Mouse (Mus musculus) testis, adult 2 months (tissue): ENCODE measurements at regions not wholly inside any gene's neighbourhood (a gene's known extent, or its start where the extent isn't known, plus 50 kb on each side); places are given as distances from the start of the nearest gene placed in this dataset.

Source experiments
- H3K27ac ChIP-seq: fragments of 200-500 bp; 2 replicates; pipeline ENCODE4 v1.5.1; 2012; ENCODE audit warnings: low read depth, low read length; ENCODE audit not compliant: control insufficient read depth, insufficient read depth
- H3K27me3 ChIP-seq: fragments of 200-500 bp; 2 replicates; pipeline ENCODE4 v1.6.1; 2012; ENCODE audit warnings: mild to moderate bottlenecking, low read length, moderate library complexity; ENCODE audit not compliant: control insufficient read depth, insufficient read depth
- H3K36me3 ChIP-seq: fragments of 200-500 bp; 2 replicates; pipeline ENCODE4 v1.6.1; 2012; ENCODE audit warnings: mild to moderate bottlenecking, low read length; ENCODE audit not compliant: control insufficient read depth, insufficient read depth
- H3K4me1 ChIP-seq: fragments of 200-500 bp; 2 replicates; pipeline ENCODE4 v1.6.1; 2012; ENCODE audit warnings: low read length; ENCODE audit not compliant: control insufficient read depth, insufficient read depth
- H3K4me3 ChIP-seq: fragments of 200-500 bp; 2 replicates; pipeline ENCODE4 v1.5.1; 2012; ENCODE audit warnings: low read depth, mild to moderate bottlenecking, low read length, moderate library complexity, mixed read lengths; ENCODE audit not compliant: control insufficient read depth
- CTCF ChIP-seq: fragments of 200-500 bp; IDR thresholded peaks from 2 replicates; pipeline ENCODE4 v1.5.1; 2012; ENCODE audit warnings: low read depth, mild to moderate bottlenecking, inconsistent platforms, low read length, moderate library complexity; ENCODE audit not compliant: control insufficient read depth, insufficient read depth, insufficient replicate concordance
- POLR2A ChIP-seq: fragments of 200-500 bp; IDR thresholded peaks from 2 replicates; pipeline ENCODE4 v1.6.1; 2012; ENCODE audit warnings: low read depth, mild to moderate bottlenecking, inconsistent platforms, low read length, moderate library complexity; ENCODE audit not compliant: control insufficient read depth

DNA sequence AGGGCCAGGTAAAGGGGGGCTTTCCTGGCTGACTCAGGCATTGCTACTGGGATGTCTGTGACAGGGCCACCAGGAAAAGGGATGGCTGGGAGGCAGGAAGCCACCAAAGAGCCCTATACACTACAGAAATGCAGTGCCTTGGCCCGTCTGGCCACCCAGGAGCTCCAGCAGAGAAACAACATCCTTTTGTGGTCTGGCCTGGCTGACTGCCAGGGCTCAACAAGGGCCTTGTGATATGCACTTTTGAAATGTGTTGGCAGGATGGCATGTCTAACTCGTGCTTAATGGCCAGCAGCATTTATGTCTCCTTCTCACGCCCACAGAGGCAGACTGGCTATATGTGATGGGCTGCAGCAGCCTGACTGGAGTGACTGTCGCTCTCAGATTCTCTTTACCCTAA lies 62.3 kb upstream of the Ctnnb1 start:
- Histone ChIP-seq H3K36me3 (no peaks in the 10 kb centered on the region), H3K27ac (no peak overlapping the region), H3K4me1 (no peaks in the 10 kb centered on the region; the same call in 1 of the 2 replicates), H3K27me3 (no peaks in the 10 kb centered on the region), H3K4me3 (no peak overlapping the region)
- TF ChIP-seq POLR2A (no peak), CTCF (no peak)

DNA sequence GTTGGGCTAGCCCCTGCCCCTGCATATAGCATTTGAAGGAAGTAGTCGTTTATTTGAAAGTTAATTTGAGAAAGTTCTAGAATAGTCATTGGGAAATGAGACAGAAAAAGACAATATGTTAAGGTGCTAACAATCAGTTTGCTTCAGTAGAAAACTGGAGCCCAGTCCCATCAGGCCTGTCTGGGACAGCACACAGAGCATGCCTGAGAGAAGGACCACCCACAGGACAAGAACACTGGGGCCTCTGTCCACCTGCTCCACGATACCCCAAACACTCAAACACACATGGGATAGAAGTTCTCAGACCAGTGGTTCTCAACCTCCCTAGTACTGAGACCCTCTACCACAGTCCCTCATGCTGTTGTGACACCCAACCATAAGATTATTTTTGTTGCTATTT lies 61.2 kb upstream of the Ctnnb1 start:
- H3K4me3 ChIP-seq: no peak overlapping the region
- no peaks in the 10 kb centered on the region; the same call in 1 of the 2 replicates for H3K4me1 ChIP-seq
- no peaks in the 10 kb centered on the region for H3K36me3 ChIP-seq
- H3K27me3 ChIP-seq: no peaks in the 10 kb centered on the region
- TF ChIP-seq CTCF: no peak
- no peak for TF ChIP-seq POLR2A
- H3K27ac ChIP-seq: no peak overlapping the region

DNA sequence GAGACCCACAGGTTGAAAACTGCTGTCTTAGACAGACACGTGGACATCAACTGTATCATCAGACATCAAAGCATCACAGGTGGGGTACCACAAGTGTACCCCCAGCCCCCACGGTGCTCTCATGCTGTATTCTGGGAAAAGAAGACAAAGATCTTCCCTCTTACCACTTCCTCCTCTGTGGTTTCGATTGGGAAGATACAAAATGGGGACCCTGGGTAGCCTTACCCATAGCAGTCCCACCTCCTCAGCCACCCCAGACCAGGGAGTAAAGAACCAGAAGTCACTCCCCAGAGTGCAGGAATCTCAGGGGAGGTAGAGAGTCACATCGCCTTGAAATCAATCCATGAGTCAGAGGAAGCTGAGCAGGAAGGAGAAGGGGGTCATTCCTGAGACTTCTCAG lies 60.7 kb upstream of the Ctnnb1 start:
- no peak overlapping the region for H3K27ac ChIP-seq
- H3K27me3 ChIP-seq: no peaks in the 10 kb centered on the region
- TF ChIP-seq POLR2A (no peak), CTCF (no peak)
- no peaks in the 10 kb centered on the region; the same call in 1 of the 2 replicates for H3K4me1 ChIP-seq
- no peaks in the 10 kb centered on the region for H3K36me3 ChIP-seq
- H3K4me3 ChIP-seq: no peak overlapping the region

DNA sequence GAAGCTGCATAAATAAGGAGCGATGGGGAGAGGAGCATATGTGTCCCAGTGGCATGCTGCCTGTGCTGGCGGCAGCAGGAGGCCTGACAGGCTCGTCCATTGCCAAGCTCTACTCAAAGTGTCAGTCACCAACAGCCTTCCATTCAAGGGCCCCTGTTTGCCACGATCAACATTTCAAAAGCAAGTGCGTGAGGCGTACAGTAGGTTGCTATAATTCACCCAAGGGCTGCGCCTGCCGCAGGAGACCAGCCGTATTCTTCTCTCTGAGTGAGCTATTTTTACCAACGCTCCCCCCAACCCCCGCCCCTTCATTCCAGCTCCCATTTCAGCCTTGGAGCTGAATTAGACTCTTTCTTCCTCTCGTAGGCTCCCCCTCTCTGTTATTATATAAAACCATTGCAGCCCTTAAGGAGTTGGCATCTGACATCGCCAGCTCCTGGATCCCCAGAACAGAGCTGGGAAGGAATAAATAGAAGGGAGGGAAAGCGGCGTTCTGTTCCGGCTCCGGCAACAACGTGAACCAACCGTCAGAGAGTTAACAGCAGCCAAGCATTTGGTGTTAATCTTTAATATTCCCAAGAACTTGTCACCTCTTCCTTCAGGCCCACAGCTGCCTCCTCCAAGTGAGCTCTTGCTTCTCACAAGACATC lies 59.5 kb upstream of the Ctnnb1 start:
- TF ChIP-seq POLR2A (no peak), CTCF (no peak)
- no peaks in the 10 kb centered on the region; the same call in 1 of the 2 replicates for H3K4me1 ChIP-seq
- H3K27me3 ChIP-seq: no peaks in the 10 kb centered on the region
- no peaks in the 10 kb centered on the region for H3K36me3 ChIP-seq
- H3K27ac ChIP-seq: no peak overlapping the region
- no peak overlapping the region; the same call in none of the 2 replicates for H3K4me3 ChIP-seq

DNA sequence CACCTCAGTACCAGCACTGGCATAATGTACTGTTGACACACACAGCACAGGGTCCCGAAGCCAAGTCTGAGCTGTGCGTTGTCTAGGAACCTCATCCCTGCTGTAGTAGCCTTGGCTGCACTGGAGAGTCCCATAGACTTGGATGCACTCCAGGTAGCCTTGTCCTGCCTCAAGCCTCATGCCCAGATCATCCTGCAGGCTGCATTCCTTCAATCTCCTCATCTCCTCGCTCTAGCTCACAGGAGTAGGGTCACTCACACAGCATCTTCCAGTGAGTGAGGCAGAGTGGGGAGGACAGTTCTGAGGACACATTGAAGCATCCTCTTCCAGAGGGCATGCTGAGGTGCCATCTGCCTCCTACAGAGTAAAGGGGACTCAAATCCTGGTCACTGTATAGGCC lies 55.7 kb upstream of the Ctnnb1 start:
- H3K27me3 ChIP-seq: no peaks in the 10 kb centered on the region
- H3K4me1 ChIP-seq: no peaks in the 10 kb centered on the region; the same call in 1 of the 2 replicates
- no peak overlapping the region for H3K27ac ChIP-seq
- H3K4me3 ChIP-seq: no peak overlapping the region
- H3K36me3 ChIP-seq: no peaks in the 10 kb centered on the region
- no peak for TF ChIP-seq POLR2A
- no peak for TF ChIP-seq CTCF

DNA sequence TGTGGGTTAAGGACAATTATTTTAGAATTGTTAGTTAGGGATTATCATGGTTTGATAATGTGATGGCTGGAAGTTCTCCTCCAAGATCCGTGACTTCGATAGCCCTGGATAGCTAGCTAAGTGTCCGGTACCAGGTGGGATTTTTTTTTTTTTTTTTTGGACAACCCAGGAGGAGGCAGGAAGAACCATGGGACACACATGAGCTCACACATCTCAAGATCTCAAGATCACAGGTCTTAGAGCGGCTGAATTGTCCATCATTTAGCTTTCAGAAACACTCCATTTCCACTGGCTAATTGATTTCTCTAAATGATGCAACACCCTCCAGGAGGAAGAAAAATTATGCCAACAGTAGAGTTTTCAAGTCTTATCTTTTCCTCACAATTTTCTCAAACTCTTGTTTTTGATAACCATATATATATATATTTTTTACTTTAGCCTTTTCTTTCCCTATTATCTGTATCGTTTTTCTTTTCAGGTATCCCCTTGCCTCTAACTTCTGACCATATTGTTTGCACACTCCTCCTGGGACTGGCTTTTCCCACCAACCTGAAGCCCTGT lies 54.5 kb upstream of the Ctnnb1 start:
- no peaks in the 10 kb centered on the region for H3K36me3 ChIP-seq
- no peaks in the 10 kb centered on the region for H3K27me3 ChIP-seq
- H3K4me1 ChIP-seq: no peaks in the 10 kb centered on the region
- TF ChIP-seq POLR2A (no peak), CTCF (no peak)
- H3K27ac ChIP-seq: no peak overlapping the region
- no peak overlapping the region for H3K4me3 ChIP-seq

DNA sequence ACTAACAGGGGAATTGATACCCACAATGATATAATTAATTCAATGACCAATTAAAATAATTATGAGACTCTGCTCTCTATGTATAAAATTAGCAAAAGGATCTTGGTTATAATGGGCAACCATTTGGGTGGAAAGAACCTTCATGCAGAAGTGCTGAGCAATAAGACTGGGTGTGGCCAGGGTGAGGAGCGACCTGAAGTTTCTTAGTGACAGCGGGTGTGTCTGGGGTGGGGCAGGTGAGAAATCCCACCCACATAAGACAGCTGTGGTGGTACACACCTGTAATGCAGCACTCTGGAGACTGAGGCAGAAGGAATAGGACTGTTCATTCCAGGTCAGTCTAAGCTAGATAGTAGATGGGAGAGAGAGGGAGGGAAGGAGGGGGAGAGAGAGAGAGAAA lies 51.9 kb upstream of the Ctnnb1 start:
- Histone ChIP-seq H3K27me3 (no peaks in the 10 kb centered on the region), H3K36me3 (no peaks in the 10 kb centered on the region), H3K4me1 (peaks cover 11% of the 10 kb centered on the region), H3K27ac (no peak overlapping the region), H3K4me3 (no peak overlapping the region)
- no peak for TF ChIP-seq CTCF
- no peak for TF ChIP-seq POLR2A
